Mouse (Mus musculus): ENCODE data around the gene Tspan32. TPM values are rescaled to one million over a fixed set of nuclear protein-coding genes. Genes with fewer than 3 reads are reported as not detected.

The Tspan32 gene
- 0.43 and 0.82 TPM in 2 replicates for polyA plus RNA-seq (2014; fragmentation: Nextera tagmentation; extraction: Ambion mirVana)

- Histone ChIP-seq H3K9ac (no peak within 1 kb of the TSS), H3K4me2 (replicated peaks) (no peak within 1 kb of the TSS), H3K27me3 (ENCODE audit: control insufficient read depth, insufficient read depth, low read length) (no peaks in the 10 kb centered on the region), H3K27ac (no peak within 1 kb of the TSS), H3K9me3 (ENCODE audit: control insufficient read depth, low read length) (no peaks in the 10 kb centered on the region), H3K4me3 (replicated peaks; ENCODE audit: low read length) (no peak within 1 kb of the TSS), H3K36me3 (replicated peaks; ENCODE audit: control insufficient read depth, insufficient read depth) (no peaks in the 10 kb centered on the region), H3K4me1 (replicated peaks; ENCODE audit: control insufficient read depth, insufficient read depth, low read length) (peaks cover 12% of the 10 kb centered on the region)
- ATAC-seq (ENCODE audit: low FRiP score) (no peak), DNase-seq (ENCODE audit: low spot score) (no peak)
- whole genome bisulfite sequencing = 84% methylated on average over 4 of the region's 4 CpGs
These were observed at the start of gene Tspan32 for GRCm38 (mm10) chr7:143004727-143005343. Gene Tspan32, plus strand, starts transcription at chr7:143005046.

- Histone ChIP-seq H3K4me1 (replicated peaks; ENCODE audit: control insufficient read depth, insufficient read depth, low read length) (no peaks in the 10 kb centered on the region), H3K4me3 (replicated peaks; ENCODE audit: low read length) (no peak overlapping the region), H3K27me3 (ENCODE audit: control insufficient read depth, insufficient read depth, low read length) (no peaks in the 10 kb centered on the region), H3K9ac (no peak overlapping the region), H3K4me2 (replicated peaks) (no peak overlapping the region), H3K9me3 (ENCODE audit: control insufficient read depth, low read length) (no peaks in the 10 kb centered on the region), H3K27ac (no peak overlapping the region), H3K36me3 (replicated peaks; ENCODE audit: control insufficient read depth, insufficient read depth) (no peaks in the 10 kb centered on the region)
- ATAC-seq (ENCODE audit: low FRiP score) = no peak
- WGBS = 80% methylated on average over 2 of the region's 2 CpGs
- DNase-seq (ENCODE audit: low spot score) = no peak
These were observed 48.8 kb upstream of the Tspan32 start for GRCm38 (mm10) chr7:142956018-142956417.

DNA sequence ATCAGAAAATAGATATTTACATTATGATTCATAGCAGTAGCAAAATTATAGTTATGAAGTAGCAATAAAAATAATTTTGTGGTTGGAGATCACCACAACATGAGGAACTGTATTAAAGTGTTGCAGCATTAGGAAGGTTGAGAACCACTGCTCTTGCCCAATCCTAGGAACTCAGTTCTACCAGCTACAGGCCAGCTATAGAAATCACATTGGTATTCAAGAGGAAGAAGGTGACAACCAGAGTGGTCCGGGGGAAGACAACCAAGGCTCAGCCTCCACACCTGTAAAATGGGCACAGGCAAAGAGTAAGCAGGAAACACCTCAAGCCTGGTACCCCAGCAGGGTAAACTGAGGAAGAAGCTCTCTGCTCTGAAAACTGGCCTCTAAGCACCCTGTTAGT lies 46.0 kb upstream of the Tspan32 start:
- H3K9ac ChIP-seq = no peak overlapping the region
- H3K36me3 ChIP-seq (replicated peaks; ENCODE audit: control insufficient read depth, insufficient read depth) = no peaks in the 10 kb centered on the region
- WGBS = 97% methylated on average over 1 of the region's 1 CpGs
- H3K4me2 ChIP-seq (replicated peaks) = no peak overlapping the region
- no peaks in the 10 kb centered on the region for H3K27me3 ChIP-seq (ENCODE audit: control insufficient read depth, insufficient read depth, low read length)
- no peak overlapping the region for H3K27ac ChIP-seq
- no peaks in the 10 kb centered on the region for H3K9me3 ChIP-seq (ENCODE audit: control insufficient read depth, low read length)
- H3K4me1 ChIP-seq (replicated peaks; ENCODE audit: control insufficient read depth, insufficient read depth, low read length) = no peaks in the 10 kb centered on the region
- H3K4me3 ChIP-seq (replicated peaks; ENCODE audit: low read length) = no peak overlapping the region
- ATAC-seq (ENCODE audit: low FRiP score) (no peak), DNase-seq (ENCODE audit: low spot score) (no peak)

DNA sequence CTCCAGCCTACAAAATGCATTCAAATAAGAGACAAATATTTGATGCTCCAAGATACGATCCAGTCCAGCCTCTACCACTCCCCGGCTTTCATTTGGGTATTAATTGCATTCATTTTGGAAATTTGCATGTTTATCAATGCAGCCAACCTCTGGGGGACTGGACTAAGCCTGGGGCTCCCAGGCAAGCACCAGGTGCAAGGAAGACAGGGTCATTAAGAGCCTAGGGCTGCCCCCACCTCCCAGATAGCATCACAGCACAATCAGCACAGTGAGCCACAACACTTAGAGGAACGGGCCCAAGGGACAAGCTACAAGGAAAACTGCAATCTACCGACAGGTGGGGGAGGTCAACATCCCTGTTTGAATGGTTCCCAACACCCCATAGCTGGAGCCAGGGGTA lies 45.1 kb upstream of the Tspan32 start:
- DNase-seq (ENCODE audit: low spot score) = no peak
- Histone ChIP-seq H3K9me3 (ENCODE audit: control insufficient read depth, low read length) (no peaks in the 10 kb centered on the region), H3K27me3 (ENCODE audit: control insufficient read depth, insufficient read depth, low read length) (peaks cover 4% of the 10 kb centered on the region; the same call in 1 of the 2 replicates), H3K4me1 (replicated peaks; ENCODE audit: control insufficient read depth, insufficient read depth, low read length) (no peaks in the 10 kb centered on the region), H3K4me2 (replicated peaks) (no peak overlapping the region), H3K4me3 (replicated peaks; ENCODE audit: low read length) (no peak overlapping the region), H3K36me3 (replicated peaks; ENCODE audit: control insufficient read depth, insufficient read depth) (no peaks in the 10 kb centered on the region), H3K9ac (no peak overlapping the region), H3K27ac (no peak overlapping the region)
- WGBS = 43% methylated on average over 4 of the region's 4 CpGs
- ATAC-seq (ENCODE audit: low FRiP score) = no peak

GRCm38 (mm10) chr7:142967414-142967883 lies 37.4 kb upstream of the Tspan32 start:
- Histone ChIP-seq H3K4me1 (replicated peaks; ENCODE audit: control insufficient read depth, insufficient read depth, low read length) (peaks cover 18% of the 10 kb centered on the region), H3K4me2 (replicated peaks) (peak overlapping the region; percentile 98), H3K4me3 (replicated peaks; ENCODE audit: low read length) (peak overlapping the region; percentile 42), H3K36me3 (replicated peaks; ENCODE audit: control insufficient read depth, insufficient read depth) (no peaks in the 10 kb centered on the region), H3K27me3 (ENCODE audit: control insufficient read depth, insufficient read depth, low read length) (peaks cover 79% of the 10 kb centered on the region), H3K27ac (no peak overlapping the region), H3K9me3 (ENCODE audit: control insufficient read depth, low read length) (no peaks in the 10 kb centered on the region), H3K9ac (peak overlapping the region; percentile 39)
- ATAC-seq (ENCODE audit: low FRiP score) (0 out of 2 replicates have a peak, but pooled peaks have one; percentile 38), DNase-seq (ENCODE audit: low spot score) (no peak)
- WGBS = under 1% methylated on average over 36 of the region's 36 CpGs

DNA sequence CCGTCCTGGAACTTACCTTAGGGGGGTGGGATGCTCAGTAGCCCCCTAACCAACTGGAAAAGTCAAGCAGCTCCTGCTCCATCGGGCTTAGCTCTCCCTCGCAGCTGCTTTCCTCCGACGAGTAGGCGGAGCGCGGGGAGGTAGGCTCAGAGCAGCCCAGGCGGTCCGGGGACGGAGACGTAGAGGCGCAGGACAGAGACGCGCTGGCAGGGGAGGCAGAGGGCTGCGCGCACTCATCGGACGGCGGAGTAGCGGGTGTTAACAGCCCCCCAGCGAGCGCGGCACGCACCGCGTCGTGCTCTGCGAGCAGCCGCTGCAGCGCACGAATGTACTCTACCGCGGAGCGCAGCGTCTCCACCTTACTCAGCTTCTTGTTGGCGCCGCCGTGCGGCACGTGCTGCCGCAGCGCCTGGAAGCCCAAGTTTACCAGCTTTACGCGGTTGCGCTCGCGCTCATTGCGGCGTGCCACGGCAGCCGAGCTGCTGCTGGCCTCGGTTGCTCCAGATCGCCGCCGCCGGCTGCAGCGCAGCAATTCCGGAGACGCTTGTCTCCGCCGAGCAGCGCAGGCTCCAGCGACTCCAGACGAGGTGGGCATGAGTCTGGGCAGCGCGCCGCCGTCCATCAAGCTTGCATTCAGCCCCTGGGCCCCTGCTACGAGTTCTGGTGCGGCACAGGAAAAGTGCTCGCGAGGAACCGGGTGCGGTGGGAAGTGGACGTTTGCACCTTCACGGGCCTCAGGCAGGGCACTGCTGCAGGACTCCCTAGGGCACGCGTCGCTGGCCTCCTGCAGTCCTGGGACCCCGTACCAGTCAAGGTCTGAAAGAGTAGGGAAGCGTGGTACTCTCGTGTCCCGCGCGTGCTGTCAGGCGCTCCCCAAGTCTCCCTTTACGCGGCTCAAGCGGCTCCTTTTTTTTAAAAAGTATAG lies 36.7 kb upstream of the Tspan32 start:
- Histone ChIP-seq H3K4me2 (replicated peaks) (peak overlapping the region; percentile 98), H3K9ac (peak overlapping the region; percentile 39), H3K27me3 (ENCODE audit: control insufficient read depth, insufficient read depth, low read length) (peaks cover 79% of the 10 kb centered on the region), H3K4me3 (replicated peaks; ENCODE audit: low read length) (peak overlapping the region; percentile 42), H3K36me3 (replicated peaks; ENCODE audit: control insufficient read depth, insufficient read depth) (no peaks in the 10 kb centered on the region), H3K27ac (no peak overlapping the region), H3K9me3 (ENCODE audit: control insufficient read depth, low read length) (no peaks in the 10 kb centered on the region), H3K4me1 (replicated peaks; ENCODE audit: control insufficient read depth, insufficient read depth, low read length) (peaks cover 18% of the 10 kb centered on the region)
- under 1% methylated on average over 90 of the region's 90 CpGs for WGBS
- DNase-seq (ENCODE audit: low spot score) (peak; percentile 80), ATAC-seq (ENCODE audit: low FRiP score) (peak; percentile 79)

DNA sequence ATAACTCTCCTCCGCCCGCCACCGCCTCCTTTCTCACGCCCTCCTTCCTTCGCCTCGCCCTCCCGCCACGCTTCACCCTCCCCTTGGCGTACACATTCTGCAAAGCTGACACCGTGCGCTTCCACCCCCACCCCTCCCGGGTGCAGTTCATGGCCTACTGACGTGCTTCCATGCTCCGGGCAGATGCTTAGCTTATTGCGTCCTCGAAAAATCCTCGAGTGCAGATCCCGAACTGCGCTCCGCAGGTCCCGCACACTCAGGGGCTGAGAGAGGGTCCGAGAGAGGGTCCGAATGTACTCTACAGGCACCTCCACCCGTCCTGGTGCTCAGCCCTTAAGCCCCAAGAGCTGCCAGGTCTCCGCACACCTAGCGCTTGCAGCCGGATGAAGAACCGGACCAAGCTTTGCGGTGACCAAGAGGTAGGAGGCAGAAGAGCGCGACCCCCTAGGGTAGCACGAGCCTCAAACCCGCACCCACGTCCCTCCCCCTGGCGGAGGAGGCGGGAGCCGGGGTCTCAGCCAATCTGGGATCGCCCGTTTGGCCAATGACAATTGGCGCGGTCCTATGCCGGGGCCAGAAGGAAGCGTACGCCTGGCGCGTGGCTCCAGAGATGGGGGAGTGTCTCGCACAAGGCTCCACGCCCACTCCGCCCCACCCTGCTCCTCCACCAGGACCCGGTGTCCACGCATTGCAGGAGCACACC lies 35.9 kb upstream of the Tspan32 start, which contains the start of gene Ascl2:
Ascl2 (minus strand) TSS at position 456 of the 703 bp plus-strand sequence.
- WGBS = 1% methylated on average over 51 of the region's 51 CpGs
- H3K9ac ChIP-seq = peak within 1 kb of the TSS; percentile 39
- H3K36me3 ChIP-seq (replicated peaks; ENCODE audit: control insufficient read depth, insufficient read depth) = no peaks in the 10 kb centered on the region
- ATAC-seq (ENCODE audit: low FRiP score) (peak; percentile 64; the same call in 1 of the 2 replicates), DNase-seq (ENCODE audit: low spot score) (peak; percentile 59)
- H3K27me3 ChIP-seq (ENCODE audit: control insufficient read depth, insufficient read depth, low read length) = peaks cover 79% of the 10 kb centered on the region
- H3K9me3 ChIP-seq (ENCODE audit: control insufficient read depth, low read length) = no peaks in the 10 kb centered on the region
- no peak within 1 kb of the TSS for H3K27ac ChIP-seq
- peak within 1 kb of the TSS; percentile 42 for H3K4me3 ChIP-seq (replicated peaks; ENCODE audit: low read length)
- peak within 1 kb of the TSS; percentile 98 for H3K4me2 ChIP-seq (replicated peaks)
- H3K4me1 ChIP-seq (replicated peaks; ENCODE audit: control insufficient read depth, insufficient read depth, low read length) = peaks cover 18% of the 10 kb centered on the region

DNA sequence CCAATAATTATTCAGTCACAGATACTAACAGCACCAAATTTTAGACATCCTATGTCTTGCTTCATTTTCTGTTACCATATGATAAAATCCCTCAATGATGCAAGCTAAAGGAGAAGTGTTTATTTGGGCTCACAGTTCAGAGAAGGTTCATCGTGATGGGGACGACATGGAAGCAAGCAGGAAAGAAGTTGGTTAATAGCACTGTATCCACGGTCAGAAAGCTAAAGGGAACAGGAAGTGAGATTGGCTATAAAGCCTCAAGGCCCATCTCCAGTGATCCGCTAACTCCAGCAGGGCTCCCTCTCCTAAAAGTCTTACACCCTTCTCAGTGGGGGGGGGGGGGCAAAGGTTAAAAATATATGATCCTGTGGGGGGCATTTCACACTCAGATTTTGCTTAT lies 22.9 kb upstream of the Tspan32 start:
- no peak for DNase-seq (ENCODE audit: low spot score)
- H3K4me2 ChIP-seq (replicated peaks) = no peak overlapping the region
- H3K27me3 ChIP-seq (ENCODE audit: control insufficient read depth, insufficient read depth, low read length) = no peaks in the 10 kb centered on the region
- no peaks in the 10 kb centered on the region for H3K4me1 ChIP-seq (replicated peaks; ENCODE audit: control insufficient read depth, insufficient read depth, low read length)
- H3K36me3 ChIP-seq (replicated peaks; ENCODE audit: control insufficient read depth, insufficient read depth) = no peaks in the 10 kb centered on the region
- ATAC-seq (ENCODE audit: low FRiP score) = no peak
- no peaks in the 10 kb centered on the region for H3K9me3 ChIP-seq (ENCODE audit: control insufficient read depth, low read length)
- H3K9ac ChIP-seq = no peak overlapping the region
- WGBS = 81% methylated on average over 4 of the region's 4 CpGs
- H3K4me3 ChIP-seq (replicated peaks; ENCODE audit: low read length) = no peak overlapping the region
- no peak overlapping the region for H3K27ac ChIP-seq

- no peak for ATAC-seq (ENCODE audit: low FRiP score)
- no peak overlapping the region for H3K4me2 ChIP-seq (replicated peaks)
- H3K36me3 ChIP-seq (replicated peaks; ENCODE audit: control insufficient read depth, insufficient read depth) = no peaks in the 10 kb centered on the region
- no peaks in the 10 kb centered on the region for H3K9me3 ChIP-seq (ENCODE audit: control insufficient read depth, low read length)
- no peak for DNase-seq (ENCODE audit: low spot score)
- H3K9ac ChIP-seq = no peak overlapping the region
- no peak overlapping the region for H3K27ac ChIP-seq
- no peak overlapping the region for H3K4me3 ChIP-seq (replicated peaks; ENCODE audit: low read length)
- H3K4me1 ChIP-seq (replicated peaks; ENCODE audit: control insufficient read depth, insufficient read depth, low read length) = no peaks in the 10 kb centered on the region
- no peaks in the 10 kb centered on the region for H3K27me3 ChIP-seq (ENCODE audit: control insufficient read depth, insufficient read depth, low read length)
- 89% methylated on average over 4 of the region's 4 CpGs for WGBS
These were observed 19.7 kb upstream of the Tspan32 start for GRCm38 (mm10) chr7:142985146-142985545.
